Mouse (Mus musculus): Measurements from ENCODE around the gene Hes2. TPM values are rescaled to one million over a fixed set of nuclear protein-coding genes. Genes with fewer than 3 reads are reported as not detected.

Gene Hes2
- polyA plus RNA-seq, 1 experiment from 2014 or later = 0.07 TPM

GRCm38 (mm10) chr4:152204663-152205062 lies 46.0 kb downstream of the Hes2 start:
- 75% methylated on average over 6 of the region's 6 CpGs for WGBS (ENCODE audit: insufficient replicate concordance)
- H3K9ac ChIP-seq (ENCODE audit: low read depth, low read length) = no peak overlapping the region
- no peak for ATAC-seq (replicated peaks; ENCODE audit: insufficient number of reproducible peaks, low FRiP score, low TSS enrichment)

GRCm38 (mm10) chr4:152206199-152206598 lies 47.5 kb downstream of the Hes2 start:
- H3K36me3 ChIP-seq (ENCODE audit: control insufficient read depth, insufficient read depth, low read length) = no peaks in the 10 kb centered on the region
- peaks cover 19% of the 10 kb centered on the region for H3K4me1 ChIP-seq (ENCODE audit: control insufficient read depth, insufficient read depth, low read length)
- ATAC-seq (replicated peaks; ENCODE audit: insufficient number of reproducible peaks, low FRiP score, low TSS enrichment) = no peak
- no peaks in the 10 kb centered on the region for H3K27me3 ChIP-seq (ENCODE audit: control insufficient read depth, insufficient read depth, low read length)
- no peak overlapping the region for H3K4me3 ChIP-seq (ENCODE audit: low read depth, low read length)
- 60% methylated on average over 6 of the region's 6 CpGs for WGBS (ENCODE audit: insufficient replicate concordance)
- H3K4me2 ChIP-seq = no peak overlapping the region
- H3K9ac ChIP-seq (ENCODE audit: low read depth, low read length) = no peak overlapping the region
- no peaks in the 10 kb centered on the region for H3K9me3 ChIP-seq (replicated peaks; ENCODE audit: control insufficient read depth, low read length)
- H3K27ac ChIP-seq (ENCODE audit: low read depth, low read length) = no peak overlapping the region

More at GRCm38 (mm10) chr4:152204663-152205062, 46.0 kb downstream of the Hes2 start:
- no peak overlapping the region for H3K4me3 ChIP-seq (ENCODE audit: low read depth, low read length)
- no peaks in the 10 kb centered on the region for H3K27me3 ChIP-seq (ENCODE audit: control insufficient read depth, insufficient read depth, low read length)
- H3K36me3 ChIP-seq (ENCODE audit: control insufficient read depth, insufficient read depth, low read length) = no peaks in the 10 kb centered on the region
- no peak overlapping the region for H3K4me2 ChIP-seq
- H3K27ac ChIP-seq (ENCODE audit: low read depth, low read length) = no peak overlapping the region
- H3K4me1 ChIP-seq (ENCODE audit: control insufficient read depth, insufficient read depth, low read length) = peaks cover 24% of the 10 kb centered on the region
- H3K9me3 ChIP-seq (replicated peaks; ENCODE audit: control insufficient read depth, low read length) = no peaks in the 10 kb centered on the region

GRCm38 (mm10) chr4:152209623-152210022 lies 51.0 kb downstream of the Hes2 start:
- ATAC-seq (replicated peaks; ENCODE audit: insufficient number of reproducible peaks, low FRiP score, low TSS enrichment) = no peak
- H3K27ac ChIP-seq (ENCODE audit: low read depth, low read length) = no peak overlapping the region
- no peak overlapping the region for H3K4me3 ChIP-seq (ENCODE audit: low read depth, low read length)
- peaks cover 7% of the 10 kb centered on the region; the same call in 1 of the 2 replicates for H3K4me1 ChIP-seq (ENCODE audit: control insufficient read depth, insufficient read depth, low read length)
- 36% methylated on average over 4 of the region's 4 CpGs for WGBS (ENCODE audit: insufficient replicate concordance)
- no peaks in the 10 kb centered on the region for H3K36me3 ChIP-seq (ENCODE audit: control insufficient read depth, insufficient read depth, low read length)
- no peak overlapping the region for H3K4me2 ChIP-seq
- H3K27me3 ChIP-seq (ENCODE audit: control insufficient read depth, insufficient read depth, low read length) = no peaks in the 10 kb centered on the region
- H3K9me3 ChIP-seq (replicated peaks; ENCODE audit: control insufficient read depth, low read length) = no peaks in the 10 kb centered on the region
- no peak overlapping the region for H3K9ac ChIP-seq (ENCODE audit: low read depth, low read length)

Other genes with a start within 250 kb of the Hes2 start
- 57.7 and 57.8 TPM in 2 replicates for gene Dnajc11, start 225.2 kb upstream of the Hes2 start, polyA plus RNA-seq (2014; fragmentation: Nextera tagmentation; extraction: Ambion mirVana)
- gene Thap3, start 169.9 kb upstream of the Hes2 start, polyA plus RNA-seq (2014; fragmentation: Nextera tagmentation; extraction: Ambion mirVana) = 18.9 and 19.7 TPM in 2 replicates
- 14.3 and 21.7 TPM in 2 replicates for gene Phf13, start 162.6 kb upstream of the Hes2 start, polyA plus RNA-seq (2014; fragmentation: Nextera tagmentation; extraction: Ambion mirVana)
- 11.4 and 17.8 TPM in 2 replicates for gene Klhl21, start 150.1 kb upstream of the Hes2 start, polyA plus RNA-seq (2014; fragmentation: Nextera tagmentation; extraction: Ambion mirVana)
- gene Zbtb48, start 131.2 kb upstream of the Hes2 start, polyA plus RNA-seq (2014; fragmentation: Nextera tagmentation; extraction: Ambion mirVana) = 11.8 and 12.2 TPM in 2 replicates
- 0.14 and 0.16 TPM in 2 replicates for gene Tas1r1, start 120.3 kb upstream of the Hes2 start, polyA plus RNA-seq (2014; fragmentation: Nextera tagmentation; extraction: Ambion mirVana)
- gene Nol9, start 119.5 kb upstream of the Hes2 start, polyA plus RNA-seq (2014; fragmentation: Nextera tagmentation; extraction: Ambion mirVana) = 18.0 and 19.0 TPM in 2 replicates
- 6.6 and 7.0 TPM in 2 replicates for gene Plekhg5, start 86.4 kb upstream of the Hes2 start, polyA plus RNA-seq (2014; fragmentation: Nextera tagmentation; extraction: Ambion mirVana)
- 0.27 and 0.58 TPM in 2 replicates for gene Tnfrsf25, start 42.9 kb upstream of the Hes2 start, polyA plus RNA-seq (2014; fragmentation: Nextera tagmentation; extraction: Ambion mirVana)
- 0.90 and 1.3 TPM in 2 replicates for gene Espn, start 6.5 kb upstream of the Hes2 start, polyA plus RNA-seq (2014; fragmentation: Nextera tagmentation; extraction: Ambion mirVana)
- 53.1 and 53.6 TPM in 2 replicates for gene Acot7, start 19.3 kb downstream of the Hes2 start, polyA plus RNA-seq (2014; fragmentation: Nextera tagmentation; extraction: Ambion mirVana)
- 7.8 and 9.0 TPM in 2 replicates for gene Gpr153, start 115.4 kb downstream of the Hes2 start, polyA plus RNA-seq (2014; fragmentation: Nextera tagmentation; extraction: Ambion mirVana)
- gene Hes3, start 132.8 kb downstream of the Hes2 start, polyA plus RNA-seq (2014; fragmentation: Nextera tagmentation; extraction: Ambion mirVana) = not detected in 2 replicates
- gene Icmt, start 138.4 kb downstream of the Hes2 start, polyA plus RNA-seq (2014; fragmentation: Nextera tagmentation; extraction: Ambion mirVana) = 15.9 and 22.6 TPM in 2 replicates
- gene Rnf207, start 160.1 kb downstream of the Hes2 start, polyA plus RNA-seq (2014; fragmentation: Nextera tagmentation; extraction: Ambion mirVana) = 27.4 and 27.5 TPM in 2 replicates
- 285 and 300 TPM in 2 replicates for gene Rpl22, start 166.9 kb downstream of the Hes2 start, polyA plus RNA-seq (2014; fragmentation: Nextera tagmentation; extraction: Ambion mirVana)
- 0.04 and 0.07 TPM in 2 replicates for gene Chd5, start 179.8 kb downstream of the Hes2 start, polyA plus RNA-seq (2014; fragmentation: Nextera tagmentation; extraction: Ambion mirVana)

Measured in heart, embryonic 11.5 days (tissue).